18 mouse cellular contexts compared by ENCODE assay signal in genomic region chr6:94181673-94182255, GRCm38 (mm10).
A peak's percentile ranks its signal among the peaks of the same experiment; 100 is the strongest.
DNase-seq lines count a peak whose midpoint lies in the region; ATAC-seq and TF ChIP-seq lines count a peak whose summit lies in the region.
"Had no signal": no experiment of that assay in that cellular context is flagged by ENCODE, and none has a peak within 500 bp of the region (broad histone marks: within the 10 kb centered on the region; RNA-seq: fewer than 3 reads in every experiment).

No protein-coding gene starts in this region.

- peaks cover 29% of the 10 kb centered on the region for H3K4me1 ChIP-seq in heart, adult 2 months (ENCODE audit: control insufficient read depth, insufficient read depth, low read length)
- H3K4me1 ChIP-seq in kidney, embryonic 14.5 days (ENCODE audit: control insufficient read depth, insufficient read depth, low read length): peaks cover 41% of the 10 kb centered on the region
- peaks cover 13% of the 10 kb centered on the region for H3K4me1 ChIP-seq in embryonic fibroblast, embryonic 13.5 days (ENCODE audit: control insufficient read depth, insufficient read depth, low read length)

- H3K79me2 ChIP-seq in heart, adult 2 months (replicated peaks; ENCODE audit: control insufficient read depth, insufficient read depth, low read length): peaks cover 5% of the 10 kb centered on the region; the same call in 1 of the 2 replicates

- H3K27me3 ChIP-seq in heart, adult 2 months (ENCODE audit: control insufficient read depth, insufficient read depth, low read length): no peaks in the 10 kb centered on the region
- H3K27me3 ChIP-seq in kidney, embryonic 14.5 days (ENCODE audit: control insufficient read depth, insufficient read depth, low read length): no peaks in the 10 kb centered on the region
- H3K27me3 ChIP-seq: CH12.LX; intestine, embryonic 15.5 days; limb, embryonic 15.5 days; neural tube, embryonic 15.5 days had no signal

- no peak overlapping the region for H3K9ac ChIP-seq in heart, adult 2 months (ENCODE audit: low read depth, low read length)
- H3K9ac ChIP-seq in kidney, embryonic 14.5 days (ENCODE audit: low read depth, low read length): no peak overlapping the region
- H3K9ac ChIP-seq: forebrain, postnatal 0 days; hindbrain, embryonic 14.5 days; intestine, embryonic 15.5 days; limb, embryonic 15.5 days; liver, embryonic 15.5 days; neural tube, embryonic 15.5 days had no signal

- H3K4me2 ChIP-seq in kidney, embryonic 14.5 days (replicated peaks; ENCODE audit: low read depth, low read length): no peak overlapping the region
- H3K4me2 ChIP-seq: hindbrain, embryonic 14.5 days; intestine, embryonic 15.5 days; limb, embryonic 15.5 days; liver, embryonic 15.5 days; neural tube, embryonic 15.5 days had no signal

- no peak for DNase-seq in heart, adult 2 months
- DNase-seq in heart, postnatal 10 days: no peak
- DNase-seq in kidney, postnatal 25 days: no peak
- DNase-seq in 3T3-L1 (ENCODE audit: low read depth, low spot score): peak; percentile 31
- no peak for DNase-seq in urinary bladder, adult 2 months (ENCODE audit: low spot score)
- no peak for DNase-seq in left cerebral cortex, adult 9 months (ENCODE audit: low spot score in 2 of 2)
- DNase-seq: cerebellum, postnatal 10 days; forebrain, postnatal 0 days; lung, postnatal 4 days had no signal

- WGBS in heart, adult 2 months: 39% methylated on average over 2 of the region's 2 CpGs
- 20% methylated on average over 2 of the region's 2 CpGs for WGBS in kidney, embryonic 14.5 days

- ATAC-seq in kidney, embryonic 14.5 days (ENCODE audit: low FRiP score, low TSS enrichment): no peak
- ATAC-seq: forebrain, postnatal 0 days; intestine, embryonic 15.5 days; midbrain, embryonic 16.5 days had no signal

- H3K4me3 ChIP-seq in heart, adult 2 months: no peak overlapping the region
- no peak overlapping the region for H3K4me3 ChIP-seq in kidney, embryonic 14.5 days (ENCODE audit: low read length)
- H3K4me3 ChIP-seq in embryonic fibroblast, embryonic 13.5 days (ENCODE audit: insufficient read depth, low read length): no peak overlapping the region
- H3K4me3 ChIP-seq: intestine, embryonic 15.5 days; limb, embryonic 15.5 days; liver, embryonic 15.5 days; neural tube, embryonic 15.5 days had no signal

- no peak for TF ChIP-seq POLR2A in heart, adult 2 months (IDR thresholded peaks at IDR 0.05; ENCODE audit: insufficient read depth, low read depth, low read length)
- TF ChIP-seq POLR2A in embryonic fibroblast, embryonic 13.5 days (IDR thresholded peaks at IDR 0.05; ENCODE audit: low read depth, low read length): no peak

- TF ChIP-seq CTCF in heart, adult 2 months (IDR thresholded peaks at IDR 0.05): no peak
- no peak for TF ChIP-seq CTCF in embryonic fibroblast, embryonic 13.5 days (IDR thresholded peaks at IDR 0.05; ENCODE audit: borderline replicate concordance, insufficient read depth, low read length)

- TF ChIP-seq EP300 in heart, adult 2 months (IDR thresholded peaks at IDR 0.05; ENCODE audit: insufficient read depth, low read depth, low read length): no peak

- intact Hi-C loops in heart, adult 2 months (cut with DNase I): no loop called here
- intact Hi-C loops in heart, postnatal 10 days (cut with DNase I): loop anchor here (2.0 kb wide), 1 partner anchor 35 kb away; no protein-coding TSS in a partner anchor

- peaks cover 21% of the 10 kb centered on the region for H3K36me3 ChIP-seq in heart, adult 2 months (ENCODE audit: control insufficient read depth, insufficient read depth, low read length)
- no peaks in the 10 kb centered on the region for H3K36me3 ChIP-seq in kidney, embryonic 14.5 days (ENCODE audit: control insufficient read depth, insufficient read depth, low read length)
- H3K36me3 ChIP-seq: intestine, embryonic 15.5 days; limb, embryonic 15.5 days; liver, embryonic 15.5 days; neural tube, embryonic 15.5 days had no signal

- H3K27ac ChIP-seq in heart, adult 2 months: peak overlapping the region; percentile 18; the same call in 1 of the 2 replicates
- peak overlapping the region; percentile 66; the same call in 1 of the 2 replicates for H3K27ac ChIP-seq in kidney, embryonic 14.5 days (ENCODE audit: low read depth, low read length)
- H3K27ac ChIP-seq in embryonic fibroblast, embryonic 13.5 days (ENCODE audit: insufficient read depth, low read length): 0 out of 2 replicates have a peak overlapping the region, but pooled peaks have one; percentile 12
- H3K27ac ChIP-seq: hindbrain, embryonic 14.5 days; intestine, embryonic 15.5 days; limb, embryonic 15.5 days; liver, embryonic 15.5 days; neural tube, embryonic 15.5 days had no signal

- H3K9me3 ChIP-seq in kidney, embryonic 14.5 days (ENCODE audit: control insufficient read depth, low read length): no peaks in the 10 kb centered on the region
- H3K9me3 ChIP-seq: intestine, embryonic 15.5 days; limb, embryonic 15.5 days; liver, embryonic 15.5 days; neural tube, embryonic 15.5 days had no signal

Comparison
In these comparisons a context has a peak if more than half of its experiments do, and no peak if none do; other contexts are left out.
1. H3K27ac ChIP-seq: peak in every context shown above with its lines; median percentile 66 in kidney, embryonic 14.5 days; 18 in heart, adult 2 months; 12 in embryonic fibroblast, embryonic 13.5 days.